Mouse (Mus musculus) ES-E14 (cell line): ENCODE data around the gene Sstr3. TPM values are rescaled to one million over a fixed set of nuclear protein-coding genes. Genes with fewer than 3 reads are reported as not detected.

Experiments used
- DNase-seq: peaks from one replicate; pipeline ENCODE4 v3.0.0-alpha.2; 2013; ENCODE audit warnings: low read depth, low spot score
- H3K27ac ChIP-seq: 2 replicates; pipeline ENCODE4 v1.5.1; 2012; ENCODE audit warnings: low read depth, mild to moderate bottlenecking, low read length, moderate library complexity, mixed read lengths; ENCODE audit not compliant: poor library complexity, insufficient read depth, severe bottlenecking
- H3K36me3 ChIP-seq: 2 replicates; pipeline ENCODE4 v1.6.1; 2012; ENCODE audit warnings: mild to moderate bottlenecking, low read length, moderate library complexity, mixed read lengths; ENCODE audit not compliant: control insufficient read depth, poor library complexity, insufficient read depth, severe bottlenecking
- H3K4me1 ChIP-seq, 2 experiments: fragments of 150-350 bp in 1 of 2; sonication (generic) in 1 of 2; 2 replicates each; pipeline ENCODE4 v1.6.1; 2012; ENCODE audit warnings: low read length in 2 of 2, mild to moderate bottlenecking in 1 of 2, mixed read lengths in 1 of 2; ENCODE audit not compliant: control insufficient read depth in 2 of 2, insufficient read depth in 2 of 2, poor library complexity in 1 of 2
- H3K4me3 ChIP-seq, 2 experiments: fragments of 150-350 bp in 1 of 2; sonication (generic) in 1 of 2; 2 replicates each; pipeline ENCODE4 v1.5.1; 2012; ENCODE audit warnings: low read length in 2 of 2, low read depth in 1 of 2, mild to moderate bottlenecking in 1 of 2, mixed read lengths in 1 of 2; ENCODE audit not compliant: insufficient read depth in 1 of 2, poor library complexity in 1 of 2, severe bottlenecking in 1 of 2
- H3K9ac ChIP-seq: 2 replicates; pipeline ENCODE4 v1.6.1; 2012; ENCODE audit warnings: low read depth, mild to moderate bottlenecking, low read length, mixed read lengths; ENCODE audit not compliant: poor library complexity, insufficient read depth, severe bottlenecking
- H3K9me3 ChIP-seq: fragments of 150-350 bp; sonication (generic); 2 replicates; pipeline ENCODE4 v1.6.1; 2012; ENCODE audit warnings: low read depth, mild to moderate bottlenecking, low read length; ENCODE audit not compliant: control insufficient read depth, insufficient read depth
- CHD2 ChIP-seq: IDR thresholded peaks from 2 replicates; pipeline ENCODE4 v1.6.1; 2014; ENCODE audit warnings: mild to moderate bottlenecking, low read depth, low read length, inconsistent platforms
- HCFC1 ChIP-seq: IDR thresholded peaks from 2 replicates; pipeline ENCODE4 v1.6.1; 2012; ENCODE audit warnings: low read length, inconsistent platforms, borderline replicate concordance; ENCODE audit not compliant: insufficient read depth
- MAFK ChIP-seq: IDR thresholded peaks from 2 replicates; pipeline ENCODE4 v1.6.1; 2014; ENCODE audit warnings: mild to moderate bottlenecking, low read depth, low read length, inconsistent platforms; ENCODE audit not compliant: insufficient read depth
- ZC3H11A ChIP-seq: IDR thresholded peaks from 2 replicates; pipeline ENCODE4 v1.6.1; 2012; ENCODE audit warnings: low read depth, mild to moderate bottlenecking, inconsistent platforms, low read length, borderline replicate concordance
- ZNF384 ChIP-seq: IDR thresholded peaks from 2 replicates; pipeline ENCODE4 v1.6.1; 2012; ENCODE audit warnings: low read depth, low read length, inconsistent platforms
- in situ Hi-C, 2 experiments: fragments of 600-800 bp; cut with MboI; formaldehyde crosslinking; loops; one replicate each; pipeline ENCODE4 v1.15.1; 2025; ENCODE audit warnings: low sequenced_read_pairs in 2 of 2, inconsistent platforms in 1 of 2; ENCODE audit not compliant: unreplicated experiment in 2 of 2
- total RNA-seq: library from RNA; depleted of rRNA; stranded (reverse); fragments of 300-350 nt; gene quantifications from 2 replicates; pipeline ENCODE4 v1.2.3, GENCODE M21; 2012

Sstr3 gene
- total RNA-seq, 1 experiment, result 0.18 TPM

GRCm38 (mm10) chr15:78567608-78568120 is 23.2 kb upstream of the Sstr3 start:
- no peak overlapping the region for H3K9ac ChIP-seq
- peaks cover 2 to 4% of the 10 kb centered on the region in 2 experiments; a peak in 2 of 4 replicates for H3K4me1 ChIP-seq
- H3K9me3 ChIP-seq, result no peaks in the 10 kb centered on the region
- H3K27ac ChIP-seq, result no peak overlapping the region
- H3K4me3 ChIP-seq, result no peak overlapping the region
- TF ChIP-seq ZNF384, result no peak
- no peak for TF ChIP-seq CHD2
- no peak for TF ChIP-seq MAFK
- no peak for TF ChIP-seq HCFC1
- TF ChIP-seq ZC3H11A, result no peak
- in situ Hi-C loops, result no loop called here
- DNase-seq, result no peak
- H3K36me3 ChIP-seq, result no peaks in the 10 kb centered on the region

DNA sequence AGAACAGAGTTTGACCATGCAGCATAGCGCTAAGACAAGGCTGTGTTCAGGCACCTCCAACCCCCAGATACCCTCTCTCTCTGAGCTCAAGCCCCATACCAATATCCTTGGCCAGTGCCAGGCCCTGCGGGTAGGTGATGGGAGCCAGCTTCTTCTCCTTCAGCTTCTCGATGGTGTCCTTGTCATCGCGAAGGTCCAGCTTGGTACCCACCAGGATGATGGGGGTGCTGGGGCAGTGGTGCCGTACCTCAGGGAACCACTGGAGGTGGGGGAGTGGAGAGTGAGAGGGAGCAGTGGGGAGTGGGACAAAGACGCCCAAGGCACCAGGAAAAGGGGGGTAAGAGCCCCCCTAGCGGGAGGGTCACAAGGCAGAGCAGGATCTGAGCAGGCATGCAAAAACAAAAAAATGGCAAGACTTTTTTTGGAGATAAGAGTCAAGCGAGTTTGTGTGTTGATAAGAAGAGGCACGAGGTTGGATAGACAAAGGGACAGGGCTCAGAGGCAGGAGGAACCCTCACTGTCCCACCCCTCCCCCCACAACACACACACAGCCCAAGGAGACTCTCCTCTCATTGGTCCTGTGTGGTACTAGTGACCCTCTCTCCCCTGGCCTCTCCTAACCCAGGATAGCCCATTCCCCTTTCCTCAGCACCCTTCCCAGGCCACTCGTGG is 20.4 kb upstream of the Sstr3 start:
- Histone ChIP-seq H3K9me3 (no peaks in the 10 kb centered on the region), H3K4me3 (no peak overlapping the region), H3K36me3 (no peaks in the 10 kb centered on the region), H3K27ac (no peak overlapping the region), H3K4me1 (no peaks in the 10 kb centered on the region), H3K9ac (no peak overlapping the region)
- DNase-seq, result no peak
- TF ChIP-seq CHD2, result no peak
- TF ChIP-seq HCFC1, result no peak
- no peak for TF ChIP-seq MAFK
- TF ChIP-seq ZC3H11A, result no peak
- TF ChIP-seq ZNF384, result no peak
- in situ Hi-C loops, result no loop called here

DNA sequence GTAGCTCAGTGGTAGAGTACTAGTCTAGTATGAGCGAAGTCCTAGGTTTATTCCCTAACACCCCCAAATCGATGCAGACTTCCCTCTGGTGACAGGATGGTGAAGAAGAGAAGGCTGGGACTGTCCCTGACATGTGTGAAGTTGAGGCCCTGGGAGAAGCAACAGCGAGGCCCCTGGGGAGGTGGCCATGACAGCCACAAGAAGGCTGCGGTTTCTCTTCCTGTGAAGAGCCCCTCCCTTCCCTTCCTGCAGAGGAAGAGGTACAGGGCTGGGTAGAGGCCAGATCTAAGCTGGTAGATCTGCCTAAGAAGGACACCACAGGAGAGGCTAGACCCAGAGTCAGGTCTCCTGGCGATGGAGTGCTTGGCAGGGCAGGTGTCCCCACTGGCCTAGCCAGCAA is 19.5 kb upstream of the Sstr3 start:
- DNase-seq, result no peak
- TF ChIP-seq HCFC1 (no peak), ZNF384 (no peak), ZC3H11A (no peak), CHD2 (no peak), MAFK (no peak)
- Histone ChIP-seq H3K9ac (no peak overlapping the region), H3K27ac (no peak overlapping the region), H3K36me3 (no peaks in the 10 kb centered on the region), H3K4me3 (no peak overlapping the region), H3K9me3 (no peaks in the 10 kb centered on the region), H3K4me1 (peaks cover 0 to 2% of the 10 kb centered on the region in 2 experiments; a peak in 1 of 4 replicates)
- in situ Hi-C loops, result no loop called here

- Histone ChIP-seq H3K9ac (no peak overlapping the region), H3K4me3 (no peak overlapping the region), H3K27ac (no peak overlapping the region), H3K36me3 (no peaks in the 10 kb centered on the region), H3K4me1 (peaks cover 0 to 2% of the 10 kb centered on the region in 2 experiments; a peak in 1 of 4 replicates), H3K9me3 (no peaks in the 10 kb centered on the region)
- TF ChIP-seq ZC3H11A (no peak), ZNF384 (no peak), MAFK (no peak), CHD2 (no peak), HCFC1 (no peak)
- in situ Hi-C loops, result no loop called here
- no peak for DNase-seq
Observed at GRCm38 (mm10) chr15:78563344-78563743, 18.9 kb upstream of the Sstr3 start.
